Mouse (Mus musculus) stomach, postnatal 0 days (tissue): ENCODE results near the gene Ube2e2. TPM values are rescaled to one million over a fixed set of nuclear protein-coding genes. Genes with fewer than 3 reads are reported as not detected.

Experiments used
- ATAC-seq: fragments of 200-750 bp; cut with Nextera tagmentation; 2 replicates; pipeline ENCODE4 v1.8.0; 2017; ENCODE audit not compliant: low FRiP score, low TSS enrichment
- DNase-seq: peaks from one replicate; pipeline ENCODE4 v3.0.0-alpha.2; 2016; ENCODE audit warnings: low spot score
- H3K27ac ChIP-seq: fragments of 300-500 bp; sonication (generic); replicated peaks from 2 replicates; pipeline ENCODE4 v1.5.1; 2014; ENCODE audit warnings: mild to moderate bottlenecking, control low read depth
- H3K27me3 ChIP-seq: fragments of 300-500 bp; sonication (generic); 2 replicates; pipeline ENCODE4 v1.6.1; 2014; ENCODE audit warnings: low read length; ENCODE audit not compliant: control insufficient read depth, insufficient read depth
- H3K36me3 ChIP-seq: fragments of 300-500 bp; sonication (generic); 2 replicates; pipeline ENCODE4 v1.6.1; 2014; ENCODE audit warnings: low read length, mixed read lengths; ENCODE audit not compliant: control insufficient read depth, insufficient read depth
- H3K4me1 ChIP-seq: fragments of 300-500 bp; sonication (generic); replicated peaks from 2 replicates; pipeline ENCODE4 v1.6.1; 2014; ENCODE audit warnings: antibody characterized with exemption; ENCODE audit not compliant: control insufficient read depth, insufficient read depth
- H3K4me2 ChIP-seq: fragments of 300-500 bp; sonication (generic); replicated peaks from 2 replicates; pipeline ENCODE4 v1.6.1; 2014; ENCODE audit warnings: low read depth, mild to moderate bottlenecking, control low read depth, moderate library complexity
- H3K4me3 ChIP-seq: fragments of 300-500 bp; sonication (generic); 2 replicates; pipeline ENCODE4 v1.5.1; 2014; ENCODE audit warnings: low read depth, low read length, control low read depth
- H3K9ac ChIP-seq: fragments of 300-500 bp; sonication (generic); 2 replicates; pipeline ENCODE4 v1.6.1; 2014; ENCODE audit warnings: mild to moderate bottlenecking, low read length, control low read depth, mixed read lengths
- H3K9me3 ChIP-seq: fragments of 300-500 bp; sonication (generic); 2 replicates; pipeline ENCODE4 v1.6.1; 2016; ENCODE audit warnings: low read length; ENCODE audit not compliant: control insufficient read depth
- CTCF ChIP-seq: IDR thresholded peaks from 2 replicates; pipeline ENCODE4 v1.5.1; 2016; ENCODE audit warnings: antibody characterized with exemption, low read depth, mild to moderate bottlenecking, moderate library complexity
- EP300 ChIP-seq: optimal IDR thresholded peaks from 2 replicates; pipeline ENCODE3; 2016; ENCODE audit warnings: antibody characterized with exemption
- WGBS: fragments of 180-500 bp; shearing (Covaris S2); extraction: QIAGEN DNeasy Blood & Tissue Kit; methylation state at CpG from one replicate; pipeline ENCODE4 v1.1.7; 2014; 5-methylcytosine and 5-hydroxymethylcytosine counted together
- polyA plus RNA-seq: library from polyadenylated mRNA; unstranded; fragments of >200 nt; fragmentation: Nextera tagmentation; extraction: Ambion mirVana; gene quantifications from 2 replicates; pipeline ENCODE4 v1.2.1, GENCODE M21; 2015

Ube2e2 gene
- polyA plus RNA-seq, 1 experiment from 2014 or later, result 61.5 TPM

GRCm38 (mm10) chr14:18870716-18871115, 23.4 kb downstream of the Ube2e2 start:
- Histone ChIP-seq H3K4me3 (no peak overlapping the region), H3K27me3 (no peaks in the 10 kb centered on the region), H3K27ac (no peak overlapping the region), H3K9me3 (no peaks in the 10 kb centered on the region), H3K4me1 (no peaks in the 10 kb centered on the region), H3K4me2 (no peak overlapping the region), H3K9ac (no peak overlapping the region), H3K36me3 (no peaks in the 10 kb centered on the region)
- 90% methylated on average over 1 of the region's 1 CpGs for WGBS
- DNase-seq (no peak), ATAC-seq (no peak)
- TF ChIP-seq EP300 (no peak), CTCF (no peak)

- no peak overlapping the region for H3K27ac ChIP-seq
Measured at GRCm38 (mm10) chr14:18828661-18829060, 65.4 kb downstream of the Ube2e2 start.

GRCm38 (mm10) chr14:18826753-18827152, 67.3 kb downstream of the Ube2e2 start:
- Histone ChIP-seq H3K9me3 (no peaks in the 10 kb centered on the region), H3K9ac (no peak overlapping the region), H3K36me3 (no peaks in the 10 kb centered on the region), H3K4me1 (no peaks in the 10 kb centered on the region), H3K4me3 (no peak overlapping the region), H3K27ac (no peak overlapping the region), H3K4me2 (no peak overlapping the region), H3K27me3 (no peaks in the 10 kb centered on the region)
- DNase-seq (no peak), ATAC-seq (no peak)
- TF ChIP-seq CTCF (no peak), EP300 (no peak)

More at GRCm38 (mm10) chr14:18828661-18829060, 65.4 kb downstream of the Ube2e2 start:
- WGBS, result 88% methylated on average over 1 of the region's 1 CpGs
- H3K4me3 ChIP-seq, result no peak overlapping the region
- ATAC-seq (no peak), DNase-seq (no peak)
- TF ChIP-seq EP300 (no peak), CTCF (no peak)
- no peaks in the 10 kb centered on the region for H3K9me3 ChIP-seq
- H3K27me3 ChIP-seq, result no peaks in the 10 kb centered on the region
- H3K36me3 ChIP-seq, result no peaks in the 10 kb centered on the region
- no peak overlapping the region for H3K9ac ChIP-seq
- no peaks in the 10 kb centered on the region for H3K4me1 ChIP-seq
- H3K4me2 ChIP-seq, result no peak overlapping the region

GRCm38 (mm10) chr14:18820713-18821112, 73.4 kb downstream of the Ube2e2 start:
- DNase-seq (no peak), ATAC-seq (no peak)
- no peak overlapping the region for H3K9ac ChIP-seq
- no peaks in the 10 kb centered on the region for H3K36me3 ChIP-seq
- no peak for TF ChIP-seq CTCF
- no peak for TF ChIP-seq EP300
- 53% methylated on average over 6 of the region's 6 CpGs for WGBS
- H3K27me3 ChIP-seq, result no peaks in the 10 kb centered on the region
- no peak overlapping the region for H3K27ac ChIP-seq
- no peaks in the 10 kb centered on the region for H3K4me1 ChIP-seq
- no peak overlapping the region for H3K4me3 ChIP-seq
- no peaks in the 10 kb centered on the region for H3K9me3 ChIP-seq
- H3K4me2 ChIP-seq, result no peak overlapping the region

- H3K9ac ChIP-seq, result no peak overlapping the region
- no peak overlapping the region for H3K27ac ChIP-seq
- TF ChIP-seq CTCF, result no peak
- TF ChIP-seq EP300, result no peak
- H3K4me2 ChIP-seq, result no peak overlapping the region
- H3K4me1 ChIP-seq, result no peaks in the 10 kb centered on the region
- DNase-seq (no peak), ATAC-seq (no peak)
- no peaks in the 10 kb centered on the region for H3K36me3 ChIP-seq
- no peaks in the 10 kb centered on the region for H3K9me3 ChIP-seq
- H3K27me3 ChIP-seq, result no peaks in the 10 kb centered on the region
- no peak overlapping the region for H3K4me3 ChIP-seq
Measured at GRCm38 (mm10) chr14:18796857-18797256, 97.2 kb downstream of the Ube2e2 start.

GRCm38 (mm10) chr14:18795787-18796186, 98.3 kb downstream of the Ube2e2 start:
- Histone ChIP-seq H3K4me2 (no peak overlapping the region), H3K4me1 (no peaks in the 10 kb centered on the region), H3K9ac (no peak overlapping the region), H3K9me3 (no peaks in the 10 kb centered on the region), H3K36me3 (no peaks in the 10 kb centered on the region), H3K27ac (no peak overlapping the region), H3K27me3 (no peaks in the 10 kb centered on the region), H3K4me3 (no peak overlapping the region)
- 70% methylated on average over 2 of the region's 2 CpGs for WGBS
- DNase-seq, result no peak
- ATAC-seq, result no peak
- no peak for TF ChIP-seq CTCF
- no peak for TF ChIP-seq EP300
